Mouse (Mus musculus) kidney, adult 9 months (tissue): ENCODE measurements around the gene Ltf.

Source experiments
- DNase-seq: peaks from one replicate; pipeline ENCODE4 v3.0.0; 2022

The Ltf gene

DNA sequence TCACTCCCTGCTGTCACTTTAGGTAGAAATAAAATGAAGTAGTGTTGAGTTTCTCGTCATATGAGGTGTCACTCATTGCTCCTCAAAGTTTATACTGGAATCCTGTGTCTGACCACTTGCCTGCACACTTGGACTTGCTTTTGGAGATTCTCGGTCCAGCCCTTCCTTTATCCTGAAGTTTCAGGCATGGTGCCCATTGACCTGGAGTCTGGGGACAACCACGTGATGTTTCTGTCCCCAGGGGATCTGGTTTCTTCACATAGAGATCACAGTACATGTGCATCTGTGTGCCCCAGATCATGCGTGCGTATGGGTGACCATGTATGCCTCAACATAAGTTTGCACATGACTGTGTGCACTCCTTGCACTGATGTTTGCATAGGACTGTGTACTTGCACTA, 23.2 kb downstream of the Ltf start:
- DNase-seq, result peak; percentile 72

DNA sequence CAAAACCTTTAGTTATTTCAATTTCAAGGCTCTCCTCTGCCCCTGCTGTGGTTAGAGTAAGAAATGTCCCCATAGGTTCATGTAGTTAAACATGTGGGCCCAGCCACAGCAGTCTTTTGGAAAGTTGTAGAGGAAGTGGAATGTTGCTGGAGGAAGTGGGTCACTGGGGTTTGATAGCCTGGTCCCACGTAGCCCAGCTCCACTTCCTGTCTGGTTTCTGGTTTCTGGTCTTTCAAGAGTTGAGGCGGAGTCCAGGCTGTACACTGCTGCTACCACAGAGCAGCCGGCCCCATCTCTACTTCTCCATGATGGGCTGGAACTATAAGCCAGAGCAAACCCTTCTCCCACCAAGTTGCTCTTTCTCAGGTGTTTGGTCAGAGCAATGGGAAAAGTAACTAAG, 27.2 kb downstream of the Ltf start:
- no peak for DNase-seq

DNA sequence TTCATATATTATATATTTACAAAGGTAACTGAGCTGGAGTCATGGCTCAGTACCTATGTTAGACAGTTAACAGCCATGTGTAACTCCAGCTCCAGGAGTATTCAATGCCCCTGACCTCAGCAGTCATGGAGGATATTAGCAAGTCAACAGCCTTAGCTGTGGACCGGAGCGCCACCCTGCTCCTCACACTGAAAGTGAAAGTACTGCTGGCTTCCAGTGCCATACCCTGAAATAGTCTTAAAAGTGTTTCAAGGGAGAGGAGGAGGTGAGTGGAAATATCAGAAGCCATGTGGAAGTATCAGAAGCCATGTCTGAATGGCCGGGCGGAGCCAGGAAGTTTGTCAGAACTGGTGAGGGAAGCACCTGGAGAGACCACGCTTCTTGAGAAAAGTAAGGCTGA, 28.2 kb downstream of the Ltf start:
- no peak for DNase-seq

DNA sequence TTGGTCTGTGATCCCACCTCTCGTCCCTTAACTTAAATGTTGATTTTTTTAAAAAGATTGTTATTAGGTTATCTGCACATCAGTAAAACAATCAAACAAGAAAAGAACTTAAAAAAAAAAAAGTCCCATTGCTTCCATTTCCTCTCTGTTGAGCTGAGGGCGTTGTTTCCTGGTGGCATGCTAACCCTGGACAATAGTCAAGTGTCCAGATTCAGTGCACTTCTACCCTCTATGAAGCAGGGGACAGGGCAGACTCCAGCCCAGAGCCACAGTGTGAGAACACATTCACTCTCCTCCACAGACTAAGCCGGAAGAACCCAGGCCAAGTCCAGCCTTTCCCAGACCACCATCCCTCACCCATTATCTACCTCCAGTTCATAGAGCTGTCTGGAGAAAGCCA, 29.4 kb downstream of the Ltf start:
- peak; percentile 27 for DNase-seq

DNA sequence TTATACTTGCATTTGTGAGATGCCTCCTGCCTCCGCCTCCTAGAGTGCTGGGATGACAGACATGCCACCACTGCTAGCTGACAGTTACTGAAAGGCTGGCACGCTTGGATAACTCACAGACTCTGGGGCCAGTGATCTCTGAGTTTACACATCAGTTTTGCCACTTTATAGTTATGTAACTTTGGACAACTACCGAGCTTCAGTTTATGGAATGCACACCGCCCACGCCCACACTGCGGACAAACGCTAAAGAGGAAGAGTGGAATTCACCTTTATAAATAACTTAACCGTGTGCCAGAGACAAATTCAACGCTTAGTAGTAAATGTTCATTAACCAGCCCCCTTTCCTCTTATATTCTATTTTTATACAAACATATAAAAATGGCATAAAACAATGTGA, 35.9 kb downstream of the Ltf start:
- DNase-seq, result no peak

DNA sequence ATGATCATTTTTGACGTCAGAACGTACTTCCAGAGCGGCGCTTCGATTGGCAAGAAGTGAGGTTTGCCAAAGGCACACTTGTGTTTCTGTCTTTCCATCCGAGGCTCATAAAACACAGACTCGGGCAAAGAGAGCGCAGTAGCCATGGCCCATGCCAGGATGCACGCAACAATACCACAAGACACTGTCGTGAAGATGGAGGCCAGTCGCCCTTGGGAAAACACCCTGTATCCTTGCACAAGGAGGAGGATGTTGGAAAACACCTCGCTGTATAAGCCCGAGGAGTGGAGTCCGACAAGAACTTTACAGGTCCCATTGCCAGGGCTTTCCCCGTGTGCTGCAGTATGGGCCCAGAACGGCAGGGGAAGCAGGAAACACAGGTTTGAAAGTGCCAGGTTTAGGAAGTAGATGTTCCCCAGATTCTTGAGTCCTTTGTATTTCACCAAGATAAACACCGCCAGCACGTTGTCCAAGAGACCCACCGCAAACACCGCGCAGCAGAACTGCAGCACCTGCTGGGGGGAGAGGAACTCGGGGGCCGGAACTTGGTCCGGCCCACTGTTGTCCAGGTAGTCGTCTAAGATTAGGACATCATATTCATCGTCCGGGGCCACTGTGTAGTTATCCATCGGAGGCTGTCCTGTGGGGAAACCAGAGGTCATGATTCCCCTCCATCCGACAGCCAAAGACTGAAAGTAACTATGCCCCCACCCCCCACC, 36.9 kb downstream of the Ltf start:
- no peak for DNase-seq

DNA sequence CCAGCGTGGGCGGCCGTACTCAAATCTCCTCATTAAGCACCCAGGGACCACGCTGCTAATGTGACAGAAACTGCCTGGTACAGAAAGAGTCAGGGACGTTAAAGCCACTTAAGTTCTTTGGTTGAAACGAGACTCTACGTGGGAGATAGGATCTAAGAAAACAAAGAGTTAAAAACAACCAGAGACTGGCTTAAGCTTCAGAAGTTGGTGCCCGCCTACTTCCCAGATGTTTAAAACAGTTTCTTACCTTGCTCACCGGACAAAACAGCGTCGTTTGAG, 37.4 kb downstream of the Ltf start:
- DNase-seq, result no peak

DNA sequence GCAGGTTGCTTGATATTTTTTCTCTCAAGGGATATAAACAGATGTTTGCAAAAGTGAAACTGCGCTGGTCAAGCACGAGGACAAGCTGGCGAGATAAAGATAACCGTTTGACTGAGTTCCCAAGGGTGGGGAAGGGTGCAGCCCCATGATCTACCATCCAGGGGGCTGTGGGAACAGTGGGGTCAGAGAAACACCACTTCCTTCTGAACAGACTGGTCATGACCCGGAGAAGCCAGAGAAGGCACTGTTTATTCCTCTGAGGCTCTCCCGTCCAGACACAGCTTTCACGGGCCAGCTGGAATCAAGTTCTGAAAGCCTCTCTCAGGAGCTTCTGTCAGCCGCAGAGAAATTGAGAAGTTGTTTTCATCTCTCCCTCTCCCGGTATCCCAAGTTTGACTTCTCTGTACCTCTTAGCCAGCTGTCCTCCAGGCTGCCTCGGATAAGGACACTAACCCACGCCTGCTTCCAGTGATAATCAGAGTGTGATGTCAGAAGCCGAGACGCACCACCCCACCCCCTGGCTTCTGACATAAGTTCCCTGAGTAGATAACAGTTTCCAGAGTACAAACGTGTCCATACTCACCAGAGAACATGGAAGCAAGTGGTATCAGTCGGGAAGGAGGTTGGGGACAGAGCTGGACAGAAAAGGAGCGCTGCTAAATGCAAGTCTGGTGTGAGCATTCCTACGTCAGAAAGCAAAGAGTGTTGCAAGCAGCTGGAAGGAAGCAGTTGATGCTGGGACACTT, 37.9 kb downstream of the Ltf start, which contains the start of gene Ccrl2:
TSS of gene Ccrl2 (minus strand) at position 722 of the 746 bp plus-strand sequence.
- peak; percentile 47 for DNase-seq

DNA sequence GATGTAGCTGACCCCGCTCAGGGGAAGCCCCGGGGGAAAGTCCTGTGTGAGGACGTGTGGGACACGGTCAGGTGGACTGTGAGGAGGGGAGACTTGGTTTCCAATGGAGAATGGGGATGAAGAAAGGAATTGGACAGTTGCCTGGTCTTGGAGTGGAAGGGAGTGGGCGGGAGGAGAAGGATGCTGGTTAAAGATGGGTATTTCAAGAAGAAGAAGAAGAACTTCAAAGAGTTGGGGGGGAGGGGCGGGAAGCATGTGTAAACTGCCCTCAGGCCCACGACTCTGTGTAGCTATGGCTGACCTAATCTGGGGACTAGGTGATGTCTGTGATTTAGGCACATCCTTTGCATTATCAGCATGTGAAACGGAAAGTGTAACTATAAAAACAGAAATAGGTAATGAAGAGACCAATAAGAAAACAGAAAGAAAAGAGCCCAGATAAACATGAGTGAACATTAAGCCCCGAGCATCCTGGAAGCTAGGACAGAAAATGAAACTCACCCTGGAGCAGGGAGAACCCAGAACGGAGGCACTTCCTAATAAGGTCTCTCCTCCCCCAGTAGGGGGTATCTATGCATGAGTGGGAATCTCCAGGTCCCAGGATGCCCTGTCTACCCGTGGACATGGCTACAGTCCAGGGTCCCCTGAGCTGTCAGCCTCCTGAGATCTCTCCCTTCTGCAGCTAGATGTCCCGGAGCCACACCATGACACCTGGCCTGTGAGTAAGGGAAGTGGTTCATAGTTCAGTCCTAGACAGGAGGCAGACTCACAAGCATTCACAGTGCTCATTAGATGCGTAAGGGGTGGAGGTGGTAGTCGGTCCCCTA, 38.7 kb downstream of the Ltf start:
- DNase-seq, result no peak

DNA sequence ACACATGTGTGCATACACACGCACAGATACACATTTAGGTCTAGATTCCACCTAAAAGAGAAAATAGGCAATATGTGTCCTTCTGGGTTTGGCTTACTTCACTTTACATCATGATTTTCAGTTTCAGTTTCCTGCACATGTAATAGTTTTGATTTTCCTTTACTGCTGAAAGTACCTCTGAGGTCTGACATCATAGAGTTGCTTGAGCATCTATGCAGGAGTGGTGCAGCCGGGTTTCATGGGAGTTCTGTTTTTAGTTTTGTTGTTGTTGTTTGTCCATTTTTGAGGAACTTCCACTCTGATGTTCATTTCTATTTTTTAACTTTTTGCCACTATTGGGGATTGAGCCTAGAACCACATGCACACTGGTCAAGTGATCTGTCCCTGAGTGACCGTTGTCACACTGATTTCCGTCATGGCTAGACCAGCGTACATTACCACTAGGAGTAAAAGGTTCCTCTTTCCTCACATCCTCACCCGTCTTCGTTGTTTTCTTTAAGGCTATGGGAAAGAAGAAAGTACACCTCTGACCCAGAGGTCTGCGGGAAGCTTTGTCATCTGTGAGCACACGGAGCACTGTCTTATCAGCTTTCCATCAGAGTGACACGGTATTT, 40.0 kb downstream of the Ltf start:
- DNase-seq, result no peak

DNA sequence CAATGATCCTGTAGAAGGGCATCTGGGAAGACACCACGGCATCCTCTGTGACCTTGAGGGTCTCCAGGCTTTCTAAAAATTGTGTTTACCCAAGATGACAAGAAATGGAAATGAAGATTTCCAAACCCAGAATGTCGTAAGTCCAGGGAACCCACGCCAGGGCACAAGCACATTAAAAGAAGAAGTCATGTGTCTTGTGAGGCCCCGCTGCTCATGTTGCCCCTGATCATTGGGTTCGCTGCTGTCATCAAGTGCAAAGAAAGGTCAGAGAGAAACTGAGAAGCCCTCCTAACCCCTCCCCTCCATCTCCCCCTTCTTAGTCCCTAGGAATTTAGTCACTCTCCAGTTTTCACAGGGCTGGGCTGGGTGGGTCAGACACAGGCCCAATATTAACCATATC, 43.8 kb downstream of the Ltf start:
- DNase-seq, result no peak

DNA sequence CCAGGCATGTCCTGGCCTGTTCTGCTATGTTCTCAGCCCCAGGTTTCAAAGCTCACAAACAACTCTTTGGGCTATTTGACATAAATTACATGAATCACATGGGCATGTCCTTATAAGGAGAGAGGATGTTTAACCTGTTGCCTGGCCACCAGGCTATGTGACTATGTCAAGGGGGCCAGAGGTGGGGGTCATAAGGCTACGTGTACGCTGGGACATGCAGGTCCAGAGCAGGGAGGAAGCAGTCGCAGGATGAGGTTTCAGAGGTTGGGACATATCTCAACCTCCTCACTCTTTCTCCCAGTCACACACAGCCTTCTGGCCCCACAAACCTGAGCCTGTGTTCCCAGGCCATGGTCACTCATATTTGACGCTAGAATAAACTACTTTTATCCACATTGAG, 48.0 kb downstream of the Ltf start:
- DNase-seq, result no peak

DNA sequence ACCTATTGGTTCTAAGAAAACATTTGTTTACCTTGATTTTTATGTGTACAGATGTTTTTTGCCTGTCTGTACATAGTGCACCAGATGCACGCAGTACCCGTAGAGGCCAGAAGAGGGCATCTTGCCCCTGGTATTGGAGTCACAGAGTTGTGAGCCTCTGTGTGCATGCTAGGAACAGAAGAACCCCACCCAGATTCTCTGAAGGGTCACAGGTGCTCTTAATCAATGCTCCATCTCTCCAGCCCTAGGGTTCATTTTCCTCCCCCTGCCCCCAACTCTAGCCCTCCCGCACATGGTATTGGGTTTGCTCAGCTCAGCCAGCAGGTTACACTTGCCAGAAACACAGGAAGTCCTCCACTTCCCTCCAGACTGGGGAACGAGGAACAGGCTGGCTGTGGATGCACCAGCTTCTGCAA, 51.5 kb downstream of the Ltf start:
- DNase-seq, result peak; percentile 65

DNA sequence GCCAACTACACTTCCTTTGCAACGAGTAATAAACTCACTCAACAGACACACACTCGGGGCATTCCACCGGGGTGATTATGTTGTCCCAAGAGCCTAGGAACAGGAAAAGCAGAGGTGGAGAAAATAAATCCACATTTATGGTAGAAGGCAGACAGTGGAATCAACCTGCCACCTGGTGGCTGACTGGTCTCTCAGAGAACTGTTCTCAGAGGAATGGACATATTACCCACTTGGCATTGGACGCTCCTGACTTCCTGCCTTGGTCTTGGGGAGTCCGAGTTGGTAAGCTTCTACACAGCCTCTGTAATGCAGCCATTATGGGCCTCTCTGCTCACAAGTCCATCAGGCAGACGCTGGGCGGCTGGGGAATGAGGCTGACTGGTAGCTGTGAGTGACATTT, 53.1 kb downstream of the Ltf start:
- peak; percentile 68 for DNase-seq

DNA sequence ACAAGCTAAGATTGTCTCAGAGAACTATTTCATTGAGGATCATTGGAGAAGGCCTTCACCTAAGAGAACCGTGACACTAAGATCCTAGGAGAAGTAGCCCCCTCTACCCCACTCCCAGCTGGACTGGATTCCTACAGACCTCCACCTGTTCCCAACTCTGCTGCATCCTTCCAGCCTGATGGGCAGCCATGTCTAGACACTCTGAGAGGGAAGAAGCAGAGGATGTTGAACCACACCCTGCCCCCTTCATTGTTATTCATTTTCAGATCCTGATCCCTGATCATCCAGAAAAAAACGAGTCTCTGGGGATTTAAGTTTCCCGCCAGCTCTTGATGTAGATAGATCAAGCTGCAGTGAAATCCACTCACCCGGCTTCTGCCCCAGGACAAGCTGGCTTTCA, 53.9 kb downstream of the Ltf start:
- DNase-seq, result no peak

DNA sequence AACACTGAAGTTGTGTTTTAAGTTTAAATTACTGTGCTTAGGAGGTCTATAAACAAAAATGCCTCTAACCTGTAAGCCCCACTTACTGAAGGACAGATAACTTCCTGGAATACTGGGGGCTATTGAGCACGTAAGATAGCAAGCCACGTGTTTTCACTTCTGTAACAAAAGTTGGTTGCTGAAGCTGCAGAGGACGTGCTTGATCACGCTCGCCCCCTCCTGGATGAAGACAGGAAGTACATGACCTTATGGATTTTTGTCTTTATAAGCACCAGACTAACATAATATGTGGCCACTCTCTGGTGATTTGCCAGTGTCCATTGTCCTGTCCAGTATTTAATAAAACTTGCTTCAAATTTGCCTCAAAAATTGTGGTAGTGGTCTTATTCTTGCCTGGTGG, 58.7 kb downstream of the Ltf start:
- DNase-seq, result no peak

DNA sequence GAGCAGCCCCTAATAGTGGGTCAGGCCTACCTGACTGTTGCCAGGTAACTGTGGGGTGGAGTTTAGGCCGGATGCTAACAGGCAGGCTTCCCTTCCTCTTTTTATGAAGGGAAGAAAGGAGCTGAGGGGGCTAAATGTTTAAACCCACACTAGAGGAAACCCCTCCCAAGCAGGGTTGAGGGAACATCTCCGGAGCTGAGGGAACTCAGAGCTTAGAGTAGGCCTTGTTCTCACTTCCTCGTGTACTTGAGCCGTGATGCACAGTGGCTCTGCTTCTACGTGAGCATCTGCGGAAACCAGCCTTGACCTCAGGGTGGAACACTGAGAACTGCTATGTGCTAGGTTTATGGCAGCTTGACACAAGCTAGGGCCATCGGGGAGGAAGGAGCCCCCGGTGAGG, 61.7 kb downstream of the Ltf start:
- no peak for DNase-seq

DNA sequence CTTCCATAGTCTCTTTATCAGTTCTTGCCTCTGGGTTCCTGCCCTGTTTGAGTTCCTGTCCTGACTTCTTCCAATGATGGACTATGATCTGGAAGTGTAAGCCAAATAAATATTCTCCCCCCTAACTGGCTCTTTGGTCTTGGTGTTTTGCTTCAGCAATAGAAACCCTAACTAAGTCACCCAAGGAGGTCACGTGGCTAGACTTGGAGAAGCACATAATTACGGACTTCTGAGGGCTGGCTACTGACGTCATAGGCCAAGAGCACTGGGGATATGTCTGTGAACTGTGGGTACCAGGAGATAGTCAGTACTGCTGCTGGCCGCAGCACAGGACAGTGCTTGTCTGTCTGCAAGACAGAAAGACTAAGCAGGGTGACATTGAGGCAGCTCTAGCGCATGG, 62.7 kb downstream of the Ltf start:
- DNase-seq, result no peak

DNA sequence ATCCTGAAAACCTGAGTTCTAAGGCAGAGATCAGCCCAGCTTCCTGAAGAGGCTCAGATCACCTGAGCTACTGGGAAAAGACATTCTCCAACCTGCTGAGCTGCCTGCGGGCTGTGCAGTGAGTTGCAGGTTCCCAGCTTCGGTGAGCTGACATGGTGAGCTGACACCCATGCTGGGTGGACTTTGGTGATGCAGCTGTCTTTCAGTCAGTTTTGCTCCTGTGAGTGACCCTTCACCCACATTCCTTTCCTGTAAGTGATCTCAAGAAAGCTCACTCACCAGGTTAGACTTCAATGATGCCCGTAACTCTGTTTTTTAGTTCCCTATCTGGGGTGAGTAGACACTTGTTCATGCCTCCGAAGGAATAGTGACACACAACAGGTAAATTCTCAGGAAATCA, 66.3 kb downstream of the Ltf start:
- peak; percentile 27 for DNase-seq

DNA sequence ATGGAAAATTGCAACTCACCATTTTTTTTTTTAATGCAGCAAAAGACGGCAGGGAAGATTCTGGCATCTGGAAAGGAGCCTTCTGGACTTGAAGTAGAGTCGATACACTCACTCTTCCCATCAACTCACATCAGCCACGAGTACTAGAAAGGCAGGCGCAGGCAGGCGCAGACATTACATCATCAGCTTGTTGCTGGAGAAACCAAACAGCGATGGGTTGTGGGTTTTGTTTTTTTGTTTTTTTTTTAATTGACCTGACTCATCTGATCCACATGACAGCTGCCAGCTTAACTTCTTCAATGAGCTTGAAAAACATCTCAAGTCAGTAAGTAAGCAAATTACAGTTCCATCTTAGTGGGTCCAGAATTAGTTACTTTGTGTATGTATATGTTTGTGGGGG, 67.1 kb downstream of the Ltf start:
- no peak for DNase-seq

DNA sequence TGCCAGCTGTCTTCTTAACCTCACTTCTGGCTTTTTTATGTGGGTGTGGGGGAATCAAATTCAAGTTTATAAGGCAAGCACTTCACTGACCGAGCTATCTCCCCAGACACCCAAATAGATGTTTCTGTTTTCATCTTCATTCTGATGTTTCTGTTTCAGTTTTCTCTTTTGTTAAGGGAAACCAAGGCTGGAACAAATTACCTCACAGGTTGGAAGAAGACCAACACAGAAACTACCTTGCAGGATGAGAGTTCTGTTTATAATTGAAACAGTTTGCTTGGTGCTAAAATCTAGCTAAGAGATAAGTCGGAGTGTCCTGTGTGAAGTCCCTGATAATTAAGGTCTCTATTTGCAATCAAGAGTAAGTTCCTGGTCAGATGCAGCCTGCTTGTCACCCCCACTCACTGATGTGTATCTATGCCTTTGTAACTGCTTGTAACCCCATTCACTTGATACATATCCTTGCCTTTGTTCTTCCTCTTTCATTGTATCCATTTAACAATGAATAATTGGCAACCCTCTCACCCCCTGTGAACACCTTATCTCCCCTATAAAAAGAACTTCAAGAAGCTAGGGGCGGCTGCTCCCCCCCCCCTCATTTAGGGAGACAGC, 68.0 kb downstream of the Ltf start:
- DNase-seq, result no peak

DNA sequence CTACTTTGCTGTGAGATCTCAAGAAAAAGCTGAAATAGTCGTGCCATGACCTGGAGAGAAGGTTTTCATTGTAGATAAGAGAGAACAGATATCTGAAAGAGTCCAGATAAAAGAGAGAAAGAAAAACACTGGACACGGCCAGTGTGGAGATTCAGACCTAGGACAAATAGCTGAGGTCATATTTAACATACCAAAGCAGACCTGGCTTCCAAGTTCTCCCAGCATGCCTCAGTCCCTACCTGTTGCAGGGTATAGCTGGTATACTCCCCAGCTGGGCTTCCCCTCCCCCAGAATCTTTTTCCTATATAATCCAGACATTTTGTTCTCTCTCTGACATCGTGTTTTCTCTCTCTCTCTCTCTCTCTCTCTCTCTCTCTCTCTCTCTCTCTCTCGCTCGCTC, 68.9 kb downstream of the Ltf start:
- DNase-seq, result no peak

DNA sequence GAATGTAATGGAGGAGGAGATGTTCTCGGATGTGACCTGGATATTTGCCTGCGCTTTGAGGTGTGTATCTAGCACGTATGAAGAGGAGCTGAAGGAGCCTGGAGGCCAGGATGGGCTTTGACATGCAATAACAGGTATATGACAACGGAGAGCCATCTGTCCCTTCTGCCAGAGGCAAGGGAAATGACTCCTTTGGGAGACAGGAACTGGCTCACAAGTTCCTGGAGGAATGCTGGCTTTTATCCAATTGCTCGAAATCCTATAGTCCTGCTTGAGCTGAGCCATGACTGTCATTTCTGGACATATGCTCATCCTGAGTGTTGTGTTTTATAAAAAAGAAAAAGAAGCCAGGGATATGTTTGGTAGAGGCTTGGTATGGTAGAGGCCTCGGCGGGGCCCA, 69.8 kb downstream of the Ltf start:
- DNase-seq, result no peak
